Mouse (Mus musculus): ENCODE measurements around the gene Alkbh3. TPM values are rescaled to one million over a fixed set of nuclear protein-coding genes. Genes with fewer than 3 reads are reported as not detected.

Gene Alkbh3
- 69.6 and 77.1 TPM in 2 replicates for polyA plus RNA-seq (2012; rRNA removed)

- peak; percentile 86 for DNase-seq (ENCODE audit: low spot score)
These were observed at the start of gene Alkbh3 for GRCm38 (mm10) chr2:94010335-94011291. Gene Alkbh3, minus strand, starts transcription at chr2:94010807.

- no peak for DNase-seq (ENCODE audit: low spot score)
These were observed 48.9 kb upstream of the Alkbh3 start for GRCm38 (mm10) chr2:94059459-94059858.

- DNase-seq (ENCODE audit: low spot score), result no peak
These were observed 44.2 kb upstream of the Alkbh3 start for GRCm38 (mm10) chr2:94054813-94055212.

- DNase-seq (ENCODE audit: low spot score), result no peak
These were observed 41.3 kb upstream of the Alkbh3 start for GRCm38 (mm10) chr2:94051952-94052351.

GRCm38 (mm10) chr2:94050901-94051300 is 40.3 kb upstream of the Alkbh3 start:
- DNase-seq (ENCODE audit: low spot score), result no peak

- no peak for DNase-seq (ENCODE audit: low spot score)
These were observed 39.0 kb upstream of the Alkbh3 start for GRCm38 (mm10) chr2:94049471-94050176.

- DNase-seq (ENCODE audit: low spot score), result no peak
These were observed 38.3 kb upstream of the Alkbh3 start for GRCm38 (mm10) chr2:94048733-94049470.

- no peak for DNase-seq (ENCODE audit: low spot score)
These were observed 37.7 kb upstream of the Alkbh3 start for GRCm38 (mm10) chr2:94048271-94048670.

- no peak for DNase-seq (ENCODE audit: low spot score)
These were observed 34.9 kb upstream of the Alkbh3 start for GRCm38 (mm10) chr2:94045411-94046090.

GRCm38 (mm10) chr2:94044174-94044573 is 33.6 kb upstream of the Alkbh3 start:
- no peak for DNase-seq (ENCODE audit: low spot score)

GRCm38 (mm10) chr2:94043662-94044061 is 33.1 kb upstream of the Alkbh3 start:
- no peak for DNase-seq (ENCODE audit: low spot score)

GRCm38 (mm10) chr2:94042461-94042860 is 31.9 kb upstream of the Alkbh3 start:
- DNase-seq (ENCODE audit: low spot score), result no peak

- DNase-seq (ENCODE audit: low spot score), result no peak
These were observed 30.0 kb upstream of the Alkbh3 start for GRCm38 (mm10) chr2:94040391-94041125.

GRCm38 (mm10) chr2:94035428-94036331 is 25.1 kb upstream of the Alkbh3 start:
- peak; percentile 30 for DNase-seq (ENCODE audit: low spot score)

- no peak for DNase-seq (ENCODE audit: low spot score)
These were observed 20.0 kb upstream of the Alkbh3 start for GRCm38 (mm10) chr2:94030602-94031001.

- DNase-seq (ENCODE audit: low spot score), result no peak
These were observed 14.0 kb upstream of the Alkbh3 start for GRCm38 (mm10) chr2:94024637-94025036.

GRCm38 (mm10) chr2:94002331-94002730 is 8.3 kb downstream of the Alkbh3 start:
- peak; percentile 72 for DNase-seq (ENCODE audit: low spot score)

GRCm38 (mm10) chr2:94001918-94002317 is 8.7 kb downstream of the Alkbh3 start:
- no peak for DNase-seq (ENCODE audit: low spot score)

- DNase-seq (ENCODE audit: low spot score), result no peak
These were observed 9.2 kb downstream of the Alkbh3 start for GRCm38 (mm10) chr2:94001411-94001810.

GRCm38 (mm10) chr2:93996254-93996653 is 14.4 kb downstream of the Alkbh3 start, which contains the start of gene Gm27027:
Gene Gm27027, minus strand, starts transcription at chr2:93996354.
- no peak for DNase-seq (ENCODE audit: low spot score)

All from urinary bladder, adult 2 months (tissue).